Mouse (Mus musculus): ENCODE data around the gene Dgcr6.

Dgcr6 gene

GRCm38 (mm10) chr16:18068653-18069376 lies 16.2 kb downstream of the Dgcr6 start:
- no peak for ATAC-seq (ENCODE audit: insufficient number of reproducible peaks, low FRiP score, low TSS enrichment)

GRCm38 (mm10) chr16:18070798-18071197 lies 18.1 kb downstream of the Dgcr6 start:
- no peak for ATAC-seq (ENCODE audit: insufficient number of reproducible peaks, low FRiP score, low TSS enrichment)

DNA sequence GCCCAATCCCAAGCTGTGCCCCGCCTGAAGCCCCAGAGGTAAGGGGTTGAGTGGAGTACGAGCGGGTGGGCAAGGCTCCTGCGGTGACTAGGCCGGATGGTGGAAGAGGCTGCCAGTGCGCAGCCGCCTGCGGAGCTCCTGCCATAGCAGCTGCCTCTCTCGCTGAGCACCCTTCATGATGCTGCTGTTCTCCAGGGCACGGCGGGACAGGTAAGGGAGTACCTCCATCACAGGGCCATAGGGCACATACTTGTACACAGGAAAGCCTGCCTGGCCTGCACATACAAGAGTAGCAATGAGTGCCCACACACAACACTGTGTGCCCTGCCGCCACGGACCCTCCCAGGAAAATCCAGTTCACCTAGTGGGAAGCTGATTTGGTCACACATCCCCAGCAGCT lies 19.4 kb downstream of the Dgcr6 start:
- ATAC-seq (ENCODE audit: insufficient number of reproducible peaks, low FRiP score, low TSS enrichment) = no peak

- ATAC-seq (ENCODE audit: insufficient number of reproducible peaks, low FRiP score, low TSS enrichment) = no peak
Observed at GRCm38 (mm10) chr16:18073259-18073962, 20.8 kb downstream of the Dgcr6 start.

- no peak for ATAC-seq (ENCODE audit: insufficient number of reproducible peaks, low FRiP score, low TSS enrichment)
Observed at GRCm38 (mm10) chr16:18074611-18075010, 22.0 kb downstream of the Dgcr6 start.

DNA sequence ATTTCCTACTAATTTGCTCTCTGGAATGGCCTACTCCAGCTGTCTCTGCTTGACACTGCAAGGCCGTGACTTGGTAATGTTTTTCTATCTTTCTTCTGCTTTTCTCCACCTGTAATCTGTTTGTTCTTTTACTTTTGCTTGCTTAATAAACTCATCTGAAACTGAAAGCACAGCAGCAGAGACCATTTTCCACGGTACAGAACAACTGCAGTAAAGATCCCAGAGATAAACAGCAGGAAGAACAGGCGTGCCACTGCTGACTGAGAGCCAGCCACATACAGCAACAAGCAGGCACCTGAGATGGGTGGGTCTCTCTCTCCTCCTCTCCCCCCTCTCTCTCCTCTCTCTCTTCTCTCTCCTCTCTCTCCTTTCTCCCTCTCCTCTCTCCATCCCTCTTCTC lies 22.5 kb downstream of the Dgcr6 start:
- ATAC-seq (ENCODE audit: insufficient number of reproducible peaks, low FRiP score, low TSS enrichment) = no peak

- ATAC-seq (ENCODE audit: insufficient number of reproducible peaks, low FRiP score, low TSS enrichment) = no peak
Observed at GRCm38 (mm10) chr16:18078314-18079015, 25.8 kb downstream of the Dgcr6 start.

DNA sequence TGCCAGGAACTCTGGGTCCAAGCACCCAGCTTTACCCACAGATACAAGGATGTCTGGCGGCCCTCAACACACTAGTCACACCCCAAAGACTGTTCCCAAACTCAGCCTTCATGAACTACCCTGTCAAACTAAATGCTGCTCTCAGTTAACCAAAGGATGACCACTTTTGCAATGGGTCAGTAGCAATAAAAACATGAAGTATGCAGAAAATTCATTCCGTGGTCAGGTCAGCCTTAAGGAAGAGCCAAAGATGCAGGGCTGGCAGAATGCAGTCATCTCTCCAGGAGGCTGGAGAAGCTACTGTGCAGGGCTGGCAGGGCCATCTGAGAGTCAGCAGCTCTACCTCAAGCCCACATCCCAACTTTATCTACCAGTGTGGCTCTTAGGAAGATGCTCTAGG lies 26.6 kb downstream of the Dgcr6 start:
- no peak for ATAC-seq (ENCODE audit: insufficient number of reproducible peaks, low FRiP score, low TSS enrichment)

- no peak for ATAC-seq (ENCODE audit: insufficient number of reproducible peaks, low FRiP score, low TSS enrichment)
Observed at GRCm38 (mm10) chr16:18080171-18080570, 27.5 kb downstream of the Dgcr6 start.

GRCm38 (mm10) chr16:18081149-18081827 lies 28.6 kb downstream of the Dgcr6 start:
- ATAC-seq (ENCODE audit: insufficient number of reproducible peaks, low FRiP score, low TSS enrichment) = no peak

GRCm38 (mm10) chr16:18082291-18082690 lies 29.6 kb downstream of the Dgcr6 start:
- no peak for ATAC-seq (ENCODE audit: insufficient number of reproducible peaks, low FRiP score, low TSS enrichment)

DNA sequence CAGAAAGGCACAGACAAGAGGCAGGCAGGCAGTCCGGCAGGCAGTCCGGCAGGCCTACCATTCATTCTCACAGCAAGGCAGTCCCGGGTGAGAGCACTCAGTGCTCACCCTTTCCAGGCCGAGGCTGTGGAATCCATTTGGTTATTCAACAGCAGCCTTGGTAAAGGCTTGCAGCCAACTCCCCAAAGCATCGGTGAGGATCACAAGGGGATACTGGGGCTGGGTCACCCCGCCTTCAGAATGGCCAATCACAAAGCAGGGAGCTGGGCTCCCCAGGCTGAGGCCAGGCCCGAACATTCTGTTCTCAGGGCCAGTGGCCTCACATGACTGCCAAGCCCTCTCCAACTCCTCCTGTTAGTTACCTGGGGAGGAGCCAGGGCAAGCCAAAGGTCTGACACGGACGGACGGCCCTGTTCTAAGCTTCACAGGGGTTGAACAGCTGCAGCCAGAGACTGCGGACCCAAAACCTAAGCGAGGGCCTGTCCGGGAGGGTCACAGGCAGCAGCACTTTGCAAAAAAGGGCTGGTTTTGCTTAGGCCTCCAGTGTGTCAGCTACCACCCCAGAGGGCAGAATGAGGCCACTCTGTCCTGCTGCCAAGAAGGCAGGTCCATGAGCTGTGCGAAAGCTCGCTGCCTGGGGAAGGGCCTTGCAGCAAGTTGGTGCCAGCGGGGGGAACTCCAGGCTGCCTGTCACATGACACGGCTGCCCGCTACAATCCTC lies 30.7 kb downstream of the Dgcr6 start:
- peak; percentile 50 for ATAC-seq (ENCODE audit: insufficient number of reproducible peaks, low FRiP score, low TSS enrichment)

GRCm38 (mm10) chr16:18084262-18084661 lies 31.6 kb downstream of the Dgcr6 start:
- ATAC-seq (ENCODE audit: insufficient number of reproducible peaks, low FRiP score, low TSS enrichment) = no peak

- no peak for ATAC-seq (ENCODE audit: insufficient number of reproducible peaks, low FRiP score, low TSS enrichment)
Observed at GRCm38 (mm10) chr16:18087101-18087500, 34.4 kb downstream of the Dgcr6 start.

- no peak for ATAC-seq (ENCODE audit: insufficient number of reproducible peaks, low FRiP score, low TSS enrichment)
Observed at GRCm38 (mm10) chr16:18096348-18096747, 43.7 kb downstream of the Dgcr6 start.

DNA sequence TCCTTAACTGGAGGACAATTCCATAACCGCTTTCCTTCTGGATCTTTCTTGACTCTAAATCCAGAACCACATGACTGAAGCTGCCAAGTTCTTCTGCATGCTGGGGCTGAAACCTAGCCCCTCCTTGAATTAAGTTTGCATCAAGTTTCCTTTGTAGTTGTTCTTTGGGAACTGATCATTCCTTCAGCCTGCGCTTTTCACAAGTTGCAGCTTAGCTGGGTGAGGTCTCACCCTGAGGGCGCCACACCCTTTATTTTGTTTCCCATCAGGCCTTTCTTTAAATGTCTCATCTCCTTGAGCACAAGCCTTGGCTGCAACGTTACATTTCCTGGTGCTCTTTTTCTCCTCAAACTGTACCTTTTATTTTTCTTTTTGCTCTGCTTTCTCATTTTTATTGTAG lies 50.2 kb downstream of the Dgcr6 start:
- ATAC-seq (ENCODE audit: insufficient number of reproducible peaks, low FRiP score, low TSS enrichment) = no peak

- ATAC-seq (ENCODE audit: insufficient number of reproducible peaks, low FRiP score, low TSS enrichment) = no peak
Observed at GRCm38 (mm10) chr16:18103366-18103765, 50.7 kb downstream of the Dgcr6 start.

DNA sequence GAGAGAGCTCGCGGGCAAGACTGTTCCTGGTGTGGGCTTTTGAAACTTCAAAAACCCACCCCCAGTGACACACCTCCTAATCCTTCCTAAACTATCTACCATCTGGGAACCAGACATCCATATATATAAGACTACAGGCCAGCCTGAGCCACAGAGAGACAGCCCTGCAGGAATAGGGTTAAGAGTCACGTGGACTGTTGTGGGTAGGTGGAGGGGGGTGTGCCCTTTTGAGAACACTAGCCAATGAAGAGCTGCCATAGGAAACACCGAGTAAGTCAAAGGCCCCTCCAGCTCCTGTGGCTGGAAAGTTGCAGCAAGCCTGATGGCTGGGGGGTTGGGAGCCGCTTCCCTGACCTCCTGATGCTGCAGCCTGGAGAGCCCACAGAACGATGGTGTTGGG lies 51.1 kb downstream of the Dgcr6 start:
- no peak for ATAC-seq (ENCODE audit: insufficient number of reproducible peaks, low FRiP score, low TSS enrichment)

GRCm38 (mm10) chr16:18108221-18108966 lies 55.7 kb downstream of the Dgcr6 start:
- ATAC-seq (ENCODE audit: insufficient number of reproducible peaks, low FRiP score, low TSS enrichment) = peak; percentile 78

Measured in cerebellum, adult (tissue).